ENCODE assay signal across 8 mouse cellular contexts in genomic region chr1:182560390-182561098, GRCm38 (mm10). TPM values are rescaled to one million over a fixed set of nuclear protein-coding genes. Genes with fewer than 3 reads are reported as not detected.
DNase-seq lines count a peak whose midpoint lies in the region; ATAC-seq and TF ChIP-seq lines count a peak whose summit lies in the region.

No protein-coding gene starts in this region.

- no peak overlapping the region for H3K27ac ChIP-seq in intestine, embryonic 14.5 days (ENCODE audit: low read depth)
- no peak overlapping the region for H3K27ac ChIP-seq in intestine, embryonic 16.5 days (ENCODE audit: low read length)
- H3K27ac ChIP-seq in bone marrow, adult 2 months (ENCODE audit: control insufficient read depth, insufficient read depth, low read depth, low read length, poor library complexity), result no peak overlapping the region
- H3K27ac ChIP-seq in forebrain, embryonic 12.5 days, result no peak overlapping the region
- H3K27ac ChIP-seq in kidney, embryonic 14.5 days (ENCODE audit: low read depth, low read length), result no peak overlapping the region
- H3K27ac ChIP-seq in liver, postnatal 0 days (ENCODE audit: low read depth), result no peak overlapping the region
- H3K27ac ChIP-seq in neural tube, embryonic 15.5 days (replicated peaks), result no peak overlapping the region

- DNase-seq in intestine, embryonic 14.5 days (ENCODE audit: low spot score), result peak; percentile 73
- DNase-seq in liver, postnatal 0 days, result peak; percentile 48
- no peak for DNase-seq in spleen, postnatal 36 days (ENCODE audit: low spot score in 2 of 2)

- no peaks in the 10 kb centered on the region for H3K36me3 ChIP-seq in intestine, embryonic 14.5 days (ENCODE audit: control insufficient read depth, insufficient read depth, low read length)
- no peaks in the 10 kb centered on the region for H3K36me3 ChIP-seq in intestine, embryonic 16.5 days (ENCODE audit: control insufficient read depth, insufficient read depth, low read length)
- H3K36me3 ChIP-seq in forebrain, embryonic 12.5 days (replicated peaks), result no peaks in the 10 kb centered on the region
- H3K36me3 ChIP-seq in kidney, embryonic 14.5 days (ENCODE audit: control insufficient read depth, insufficient read depth, low read length), result no peaks in the 10 kb centered on the region
- H3K36me3 ChIP-seq in liver, postnatal 0 days (replicated peaks; ENCODE audit: insufficient read depth, low read length), result no peaks in the 10 kb centered on the region
- H3K36me3 ChIP-seq in neural tube, embryonic 15.5 days, result no peaks in the 10 kb centered on the region

- no peak for TF ChIP-seq EP300 in liver, postnatal 0 days (IDR thresholded peaks at IDR 0.05; ENCODE audit: low read depth)

- H3K9ac ChIP-seq in intestine, embryonic 14.5 days (ENCODE audit: low read length), result no peak overlapping the region
- no peak overlapping the region for H3K9ac ChIP-seq in intestine, embryonic 16.5 days (ENCODE audit: low read depth, low read length)
- no peak overlapping the region for H3K9ac ChIP-seq in forebrain, embryonic 12.5 days
- H3K9ac ChIP-seq in kidney, embryonic 14.5 days (ENCODE audit: low read depth, low read length), result no peak overlapping the region
- H3K9ac ChIP-seq in liver, postnatal 0 days (replicated peaks), result no peak overlapping the region
- no peak overlapping the region for H3K9ac ChIP-seq in neural tube, embryonic 15.5 days (replicated peaks)

- peaks cover 19% of the 10 kb centered on the region for H3K4me1 ChIP-seq in intestine, embryonic 14.5 days (replicated peaks; ENCODE audit: control insufficient read depth, insufficient read depth, low read length)
- peaks cover 17% of the 10 kb centered on the region for H3K4me1 ChIP-seq in intestine, embryonic 16.5 days (ENCODE audit: control insufficient read depth, insufficient read depth, low read length)
- no peaks in the 10 kb centered on the region for H3K4me1 ChIP-seq in bone marrow, adult 2 months (ENCODE audit: control insufficient read depth, insufficient read depth, low read length)
- H3K4me1 ChIP-seq in forebrain, embryonic 12.5 days, result peaks cover 6% of the 10 kb centered on the region; the same call in 1 of the 2 replicates
- peaks cover 5% of the 10 kb centered on the region; the same call in 1 of the 2 replicates for H3K4me1 ChIP-seq in kidney, embryonic 14.5 days (ENCODE audit: control insufficient read depth, insufficient read depth, low read length)
- 0 out of 2 replicates have a peak, but pooled peaks cover 3% of the 10 kb centered on the region for H3K4me1 ChIP-seq in liver, postnatal 0 days (ENCODE audit: insufficient read depth)
- H3K4me1 ChIP-seq in neural tube, embryonic 15.5 days, result peaks cover 25% of the 10 kb centered on the region

- ATAC-seq in intestine, embryonic 14.5 days (replicated peaks; ENCODE audit: low FRiP score, low TSS enrichment, low read depth), result 0 out of 2 replicates have a peak, but pooled peaks have one; percentile 22
- ATAC-seq in intestine, embryonic 16.5 days, result no peak
- ATAC-seq in forebrain, embryonic 12.5 days (ENCODE audit: low FRiP score), result peak; percentile 69
- ATAC-seq in kidney, embryonic 14.5 days (ENCODE audit: low FRiP score, low TSS enrichment), result peak; percentile 64
- peak; percentile 42; the same call in 1 of the 2 replicates for ATAC-seq in liver, postnatal 0 days
- ATAC-seq in neural tube, embryonic 15.5 days (ENCODE audit: low FRiP score), result peak; percentile 56; the same call in 1 of the 2 replicates

- H3K4me3 ChIP-seq in intestine, embryonic 14.5 days (ENCODE audit: low read depth, low read length), result no peak overlapping the region
- H3K4me3 ChIP-seq in intestine, embryonic 16.5 days (ENCODE audit: low read length), result no peak overlapping the region
- no peak overlapping the region for H3K4me3 ChIP-seq in bone marrow, adult 2 months (replicated peaks; ENCODE audit: control insufficient read depth, low read depth, low read length)
- no peak overlapping the region for H3K4me3 ChIP-seq in forebrain, embryonic 12.5 days (replicated peaks)
- no peak overlapping the region for H3K4me3 ChIP-seq in kidney, embryonic 14.5 days (ENCODE audit: low read length)
- H3K4me3 ChIP-seq in liver, postnatal 0 days (ENCODE audit: low read depth, low read length), result no peak overlapping the region
- no peak overlapping the region for H3K4me3 ChIP-seq in neural tube, embryonic 15.5 days (replicated peaks)

- peak; percentile 44 for TF ChIP-seq CTCF in bone marrow, adult 2 months (IDR thresholded peaks at IDR 0.05; ENCODE audit: control insufficient read depth, insufficient read depth, low read length)
- TF ChIP-seq CTCF in liver, postnatal 0 days (IDR thresholded peaks at IDR 0.05; ENCODE audit: low read depth), result peak; percentile 78

- H3K9me3 ChIP-seq in intestine, embryonic 14.5 days (ENCODE audit: control insufficient read depth, low read length), result no peaks in the 10 kb centered on the region
- H3K9me3 ChIP-seq in intestine, embryonic 16.5 days (ENCODE audit: control insufficient read depth, low read length), result no peaks in the 10 kb centered on the region
- no peaks in the 10 kb centered on the region for H3K9me3 ChIP-seq in forebrain, embryonic 12.5 days
- H3K9me3 ChIP-seq in kidney, embryonic 14.5 days (ENCODE audit: control insufficient read depth, low read length), result no peaks in the 10 kb centered on the region
- H3K9me3 ChIP-seq in liver, postnatal 0 days (ENCODE audit: low read length), result no peaks in the 10 kb centered on the region
- H3K9me3 ChIP-seq in neural tube, embryonic 15.5 days (replicated peaks), result no peaks in the 10 kb centered on the region

- no peak overlapping the region for H3K4me2 ChIP-seq in intestine, embryonic 14.5 days (ENCODE audit: low read length)
- H3K4me2 ChIP-seq in intestine, embryonic 16.5 days (ENCODE audit: low read depth, low read length), result no peak overlapping the region
- H3K4me2 ChIP-seq in forebrain, embryonic 12.5 days, result no peak overlapping the region
- H3K4me2 ChIP-seq in kidney, embryonic 14.5 days (replicated peaks; ENCODE audit: low read depth, low read length), result no peak overlapping the region
- no peak overlapping the region for H3K4me2 ChIP-seq in liver, postnatal 0 days (ENCODE audit: low read depth, low read length)
- H3K4me2 ChIP-seq in neural tube, embryonic 15.5 days, result no peak overlapping the region

- no peak for TF ChIP-seq POLR2A in bone marrow, adult 2 months (IDR thresholded peaks at IDR 0.05; ENCODE audit: borderline replicate concordance, control insufficient read depth, low read depth, low read length)

- 21% methylated on average over 3 of the region's 3 CpGs for WGBS in intestine, embryonic 14.5 days
- 14% methylated on average over 3 of the region's 3 CpGs for WGBS in intestine, embryonic 16.5 days
- WGBS in bone marrow, adult 2 months, result 15% methylated on average over 3 of the region's 3 CpGs
- WGBS in forebrain, embryonic 12.5 days, result 22% methylated on average over 3 of the region's 3 CpGs
- 31% methylated on average over 3 of the region's 3 CpGs for WGBS in kidney, embryonic 14.5 days
- WGBS in liver, postnatal 0 days (ENCODE audit: insufficient replicate concordance), result 23% methylated on average over 3 of the region's 3 CpGs
- 32% methylated on average over 3 of the region's 3 CpGs for WGBS in neural tube, embryonic 15.5 days

- no peaks in the 10 kb centered on the region for H3K27me3 ChIP-seq in intestine, embryonic 14.5 days (replicated peaks; ENCODE audit: control insufficient read depth, insufficient read depth, low read length)
- H3K27me3 ChIP-seq in intestine, embryonic 16.5 days (replicated peaks; ENCODE audit: control insufficient read depth, insufficient read depth, low read length), result no peaks in the 10 kb centered on the region
- peaks cover 34% of the 10 kb centered on the region for H3K27me3 ChIP-seq in forebrain, embryonic 12.5 days
- no peaks in the 10 kb centered on the region for H3K27me3 ChIP-seq in kidney, embryonic 14.5 days (ENCODE audit: control insufficient read depth, insufficient read depth, low read length)
- no peaks in the 10 kb centered on the region for H3K27me3 ChIP-seq in liver, postnatal 0 days (ENCODE audit: insufficient read depth, low read length)
- H3K27me3 ChIP-seq in neural tube, embryonic 15.5 days (replicated peaks), result peaks cover 2% of the 10 kb centered on the region; the same call in 1 of the 2 replicates

RNA-seq across cellular contexts. Expression of gene Capn8, which starts 4.3 kb away (rescaled TPM):
- 1.8 and 2.1 TPM in 2 replicates for polyA plus RNA-seq in intestine, embryonic 14.5 days (2014; fragmentation: Nextera tagmentation; extraction: Ambion mirVana)
- 3.6 and 4.2 TPM in 2 replicates for polyA plus RNA-seq in intestine, embryonic 16.5 days (2015; fragmentation: Nextera tagmentation; extraction: Ambion mirVana)
- polyA plus RNA-seq in bone marrow, adult 2 months (2011; ENCODE audit: insufficient read depth, insufficient read length, low replicate concordance, missing spikeins), result not detected in 2 replicates
- polyA plus RNA-seq in forebrain, embryonic 12.5 days (2016; fragmentation: Nextera tagmentation; extraction: Ambion mirVana), result 0.08 and 0.10 TPM in 2 replicates
- not detected in 2 replicates for polyA plus RNA-seq in kidney, embryonic 14.5 days (2014; fragmentation: Nextera tagmentation; extraction: Ambion mirVana)
- 0.06 TPM in 1 of 2 replicates, not detected in the other for polyA plus RNA-seq in liver, postnatal 0 days (2015; fragmentation: Nextera tagmentation; extraction: Ambion mirVana)
- polyA plus RNA-seq in neural tube, embryonic 15.5 days (2015; fragmentation: Nextera tagmentation; extraction: Ambion mirVana), result 0.08 and 0.28 TPM in 2 replicates

RNA-seq across cellular contexts. Expression of gene Capn2, which starts 43.1 kb away (rescaled TPM):
- 89.9 and 94.5 TPM in 2 replicates for polyA plus RNA-seq in intestine, embryonic 14.5 days (2014; fragmentation: Nextera tagmentation; extraction: Ambion mirVana)
- polyA plus RNA-seq in intestine, embryonic 16.5 days (2015; fragmentation: Nextera tagmentation; extraction: Ambion mirVana), result 74.8 and 77.0 TPM in 2 replicates
- 12.2 and 30.1 TPM in 2 replicates for polyA plus RNA-seq in bone marrow, adult 2 months (2011; ENCODE audit: insufficient read depth, insufficient read length, low replicate concordance, missing spikeins)
- 91.6 and 95.6 TPM in 2 replicates for polyA plus RNA-seq in forebrain, embryonic 12.5 days (2016; fragmentation: Nextera tagmentation; extraction: Ambion mirVana)
- 52.3 and 94.7 TPM in 2 replicates for polyA plus RNA-seq in kidney, embryonic 14.5 days (2014; fragmentation: Nextera tagmentation; extraction: Ambion mirVana)
- 20.6 and 23.6 TPM in 2 replicates for polyA plus RNA-seq in liver, postnatal 0 days (2015; fragmentation: Nextera tagmentation; extraction: Ambion mirVana)
- polyA plus RNA-seq in neural tube, embryonic 15.5 days (2015; fragmentation: Nextera tagmentation; extraction: Ambion mirVana), result 95.3 and 98.9 TPM in 2 replicates

Comparison
In these comparisons a context has a peak if more than half of its experiments do, and no peak if none do; other contexts are left out.
1. DNase-seq: peak in intestine, embryonic 14.5 days (single experiment) and liver, postnatal 0 days (single experiment); none in spleen, postnatal 36 days (0 of 2).